Mouse (Mus musculus): ENCODE measurements at regions not wholly inside any gene's neighbourhood (a gene's known extent, or its start where the extent isn't known, plus 50 kb on each side); places are given as distances from the start of the nearest gene placed in this dataset.
A peak's percentile ranks its signal among the peaks of the same experiment; 100 is the strongest.

- 87% methylated on average over 1 of the region's 1 CpGs for WGBS
- no peak overlapping the region for H3K27ac ChIP-seq (ENCODE audit: low read depth, low read length)
- no peaks in the 10 kb centered on the region for H3K36me3 ChIP-seq (ENCODE audit: control insufficient read depth, insufficient read depth, low read length)
- no peaks in the 10 kb centered on the region for H3K27me3 ChIP-seq (ENCODE audit: control insufficient read depth, insufficient read depth, low read length)
- no peak overlapping the region for H3K9ac ChIP-seq (replicated peaks; ENCODE audit: low read depth, low read length)
- no peaks in the 10 kb centered on the region for H3K9me3 ChIP-seq (ENCODE audit: control insufficient read depth, low read length)
- no peaks in the 10 kb centered on the region for H3K4me1 ChIP-seq (ENCODE audit: control insufficient read depth, insufficient read depth, low read length)
- no peak overlapping the region for H3K4me2 ChIP-seq (ENCODE audit: low read depth, low read length)
- ATAC-seq (ENCODE audit: low read depth): no peak
- no peak overlapping the region for H3K4me3 ChIP-seq (ENCODE audit: low read depth, low read length)
Observed at GRCm38 (mm10) chr4:34221915-34222314, 171.9 kb upstream of the Spaca1 start.

DNA sequence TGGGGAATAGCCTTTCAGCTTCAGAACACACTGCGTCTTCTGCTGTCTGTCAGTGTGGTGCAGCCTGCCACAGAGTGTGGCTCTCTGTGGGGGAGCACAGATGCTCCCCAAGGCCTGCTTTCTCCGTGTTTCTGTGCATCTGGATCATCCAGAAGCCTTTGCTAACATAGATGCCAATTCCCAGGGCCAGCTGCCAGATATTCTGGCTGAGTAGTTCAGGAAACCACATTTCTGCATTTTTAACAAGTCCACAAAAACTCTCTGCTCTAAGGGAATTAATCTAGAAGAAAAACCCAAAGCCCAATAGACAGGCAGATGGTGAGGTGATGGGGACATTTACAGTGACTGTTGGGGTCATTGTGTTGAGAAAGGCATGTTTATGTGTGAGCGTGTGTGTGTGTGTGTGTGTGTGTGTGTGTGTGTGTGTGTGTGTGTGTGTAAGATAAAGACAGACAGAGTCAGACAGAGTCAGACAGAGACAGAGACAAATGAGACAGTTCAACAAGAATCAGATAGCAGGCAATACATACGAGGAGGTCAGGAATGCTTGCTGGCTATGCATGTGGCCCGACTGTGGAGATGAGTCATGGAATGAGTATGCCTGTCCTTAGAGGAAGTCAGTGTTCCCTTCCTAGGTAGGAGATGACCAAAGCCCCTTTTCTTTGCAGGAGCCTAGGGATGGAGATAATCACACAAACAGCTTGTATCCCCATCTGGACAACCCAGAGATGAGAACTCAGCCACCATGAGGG lies 176.3 kb upstream of the Spaca1 start:
- no peak overlapping the region for H3K9ac ChIP-seq (replicated peaks; ENCODE audit: low read depth, low read length)
- no peaks in the 10 kb centered on the region for H3K4me1 ChIP-seq (ENCODE audit: control insufficient read depth, insufficient read depth, low read length)
- no peak overlapping the region for H3K27ac ChIP-seq (ENCODE audit: low read depth, low read length)
- no peaks in the 10 kb centered on the region for H3K9me3 ChIP-seq (ENCODE audit: control insufficient read depth, low read length)
- no peak overlapping the region for H3K4me2 ChIP-seq (ENCODE audit: low read depth, low read length)
- H3K36me3 ChIP-seq (ENCODE audit: control insufficient read depth, insufficient read depth, low read length): no peaks in the 10 kb centered on the region
- WGBS: 56% methylated on average over 5 of the region's 5 CpGs
- no peak overlapping the region for H3K4me3 ChIP-seq (ENCODE audit: low read depth, low read length)
- no peaks in the 10 kb centered on the region for H3K27me3 ChIP-seq (ENCODE audit: control insufficient read depth, insufficient read depth, low read length)
- ATAC-seq (ENCODE audit: low read depth): peak; percentile 82; the same call in 1 of the 2 replicates

- 87% methylated on average over 5 of the region's 5 CpGs for WGBS
Observed at GRCm38 (mm10) chr4:34226886-34227285, 176.9 kb upstream of the Spaca1 start.

DNA sequence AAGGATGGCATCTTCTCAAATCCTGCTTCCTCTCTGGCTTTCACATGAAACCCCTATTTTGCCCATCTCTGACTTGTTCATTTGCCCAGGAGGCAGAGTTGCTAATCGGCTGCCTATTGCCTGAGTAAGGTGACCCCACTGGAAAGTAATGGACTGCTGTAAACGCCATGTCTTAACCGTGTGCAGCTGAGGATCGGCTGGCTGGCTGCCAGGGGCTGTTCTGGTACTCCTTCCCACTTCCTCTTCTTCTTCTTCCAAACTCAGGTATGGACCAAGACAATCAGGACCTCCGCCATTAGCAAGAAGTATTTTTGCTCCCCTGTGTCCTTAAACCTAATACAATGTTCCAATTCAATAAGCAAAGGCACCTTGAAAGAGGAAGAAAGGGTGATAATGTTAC lies 177.6 kb upstream of the Spaca1 start:
- no peak for ATAC-seq (ENCODE audit: low read depth)
- no peak overlapping the region for H3K4me2 ChIP-seq (ENCODE audit: low read depth, low read length)
- no peaks in the 10 kb centered on the region for H3K9me3 ChIP-seq (ENCODE audit: control insufficient read depth, low read length)
- no peaks in the 10 kb centered on the region for H3K4me1 ChIP-seq (ENCODE audit: control insufficient read depth, insufficient read depth, low read length)
- H3K9ac ChIP-seq (replicated peaks; ENCODE audit: low read depth, low read length): no peak overlapping the region
- H3K4me3 ChIP-seq (ENCODE audit: low read depth, low read length): no peak overlapping the region
- H3K27ac ChIP-seq (ENCODE audit: low read depth, low read length): no peak overlapping the region
- no peaks in the 10 kb centered on the region for H3K27me3 ChIP-seq (ENCODE audit: control insufficient read depth, insufficient read depth, low read length)
- 62% methylated on average over 5 of the region's 5 CpGs for WGBS
- H3K36me3 ChIP-seq (ENCODE audit: control insufficient read depth, insufficient read depth, low read length): no peaks in the 10 kb centered on the region

More at GRCm38 (mm10) chr4:34226886-34227285, 176.9 kb upstream of the Spaca1 start:
- Histone ChIP-seq H3K4me3 (ENCODE audit: low read depth, low read length) (no peak overlapping the region), H3K9ac (replicated peaks; ENCODE audit: low read depth, low read length) (no peak overlapping the region), H3K9me3 (ENCODE audit: control insufficient read depth, low read length) (no peaks in the 10 kb centered on the region), H3K4me2 (ENCODE audit: low read depth, low read length) (no peak overlapping the region), H3K4me1 (ENCODE audit: control insufficient read depth, insufficient read depth, low read length) (no peaks in the 10 kb centered on the region), H3K27me3 (ENCODE audit: control insufficient read depth, insufficient read depth, low read length) (no peaks in the 10 kb centered on the region), H3K36me3 (ENCODE audit: control insufficient read depth, insufficient read depth, low read length) (no peaks in the 10 kb centered on the region), H3K27ac (ENCODE audit: low read depth, low read length) (no peak overlapping the region)
- no peak for ATAC-seq (ENCODE audit: low read depth)

DNA sequence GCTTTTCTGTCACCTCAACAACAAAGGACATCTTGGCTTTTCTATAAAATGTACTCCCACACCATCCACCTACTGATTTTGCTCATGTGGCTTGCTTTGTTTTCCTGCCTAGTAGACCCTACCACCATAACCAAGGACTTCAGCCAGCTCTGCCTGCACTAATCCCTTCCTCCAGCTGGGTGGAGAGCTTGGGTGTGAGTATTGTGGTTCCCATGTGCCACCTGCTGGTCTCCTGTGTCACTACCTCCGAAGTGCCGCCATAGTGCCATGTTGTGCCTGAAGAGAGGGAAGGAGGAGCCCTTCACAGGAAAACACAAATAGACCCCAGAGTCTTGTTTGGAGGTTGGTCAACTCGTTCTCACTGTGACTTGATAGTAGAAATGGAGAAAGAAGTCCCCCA lies 181.3 kb upstream of the Spaca1 start:
- H3K4me1 ChIP-seq (ENCODE audit: control insufficient read depth, insufficient read depth, low read length): no peaks in the 10 kb centered on the region
- no peak overlapping the region for H3K27ac ChIP-seq (ENCODE audit: low read depth, low read length)
- no peak overlapping the region for H3K4me2 ChIP-seq (ENCODE audit: low read depth, low read length)
- peak; percentile 91 for ATAC-seq (ENCODE audit: low read depth)
- no peaks in the 10 kb centered on the region for H3K27me3 ChIP-seq (ENCODE audit: control insufficient read depth, insufficient read depth, low read length)
- no peak overlapping the region for H3K4me3 ChIP-seq (ENCODE audit: low read depth, low read length)
- WGBS: 15% methylated on average over 3 of the region's 3 CpGs
- H3K36me3 ChIP-seq (ENCODE audit: control insufficient read depth, insufficient read depth, low read length): no peaks in the 10 kb centered on the region
- no peak overlapping the region for H3K9ac ChIP-seq (replicated peaks; ENCODE audit: low read depth, low read length)
- H3K9me3 ChIP-seq (ENCODE audit: control insufficient read depth, low read length): no peaks in the 10 kb centered on the region

DNA sequence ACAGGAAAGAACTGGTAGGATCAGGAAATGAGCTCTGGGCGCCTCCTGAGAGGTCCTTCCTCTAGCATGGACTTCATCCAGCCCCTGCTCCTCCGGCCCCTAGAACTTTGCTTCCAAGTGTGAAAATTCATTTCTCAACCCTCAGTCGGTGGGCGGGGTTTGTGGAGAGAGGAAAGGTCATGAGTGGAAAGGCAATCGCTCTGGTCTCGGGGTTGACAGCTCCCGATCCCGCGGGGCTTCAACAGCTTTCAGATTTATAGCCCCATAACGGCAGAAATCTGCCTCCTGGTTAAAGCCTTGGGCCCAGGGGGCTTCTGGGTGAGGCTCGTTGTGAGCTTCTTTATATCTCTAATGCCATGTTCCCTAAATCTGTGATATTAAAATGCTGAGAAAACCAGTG lies 184.2 kb upstream of the Spaca1 start:
- no peaks in the 10 kb centered on the region for H3K4me1 ChIP-seq (ENCODE audit: control insufficient read depth, insufficient read depth, low read length)
- H3K9me3 ChIP-seq (ENCODE audit: control insufficient read depth, low read length): no peaks in the 10 kb centered on the region
- no peak overlapping the region for H3K4me2 ChIP-seq (ENCODE audit: low read depth, low read length)
- no peak overlapping the region for H3K27ac ChIP-seq (ENCODE audit: low read depth, low read length)
- H3K9ac ChIP-seq (replicated peaks; ENCODE audit: low read depth, low read length): no peak overlapping the region
- H3K4me3 ChIP-seq (ENCODE audit: low read depth, low read length): no peak overlapping the region
- WGBS: 32% methylated on average over 11 of the region's 11 CpGs
- H3K27me3 ChIP-seq (ENCODE audit: control insufficient read depth, insufficient read depth, low read length): no peaks in the 10 kb centered on the region
- H3K36me3 ChIP-seq (ENCODE audit: control insufficient read depth, insufficient read depth, low read length): no peaks in the 10 kb centered on the region
- ATAC-seq (ENCODE audit: low read depth): no peak

DNA sequence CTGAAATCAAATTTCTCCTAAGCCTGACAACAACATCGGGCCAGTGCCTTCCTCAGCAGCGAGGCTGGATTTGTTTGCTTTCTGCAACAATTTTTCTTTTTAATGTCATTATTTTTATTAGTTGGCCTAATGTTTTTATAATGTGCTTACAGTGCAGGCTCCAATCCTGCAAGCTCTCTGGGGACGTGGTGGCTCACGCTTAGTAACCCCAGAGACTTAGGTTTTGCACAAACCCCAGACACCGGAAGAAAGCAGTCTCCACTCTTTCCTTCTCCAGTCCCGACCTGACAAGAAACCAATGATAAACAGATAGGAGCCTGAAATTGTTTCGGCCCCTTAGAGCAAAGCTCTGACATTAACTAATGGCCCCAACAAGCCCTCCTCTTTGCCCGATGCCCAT lies 184.7 kb upstream of the Spaca1 start:
- Histone ChIP-seq H3K27ac (ENCODE audit: low read depth, low read length) (no peak overlapping the region), H3K36me3 (ENCODE audit: control insufficient read depth, insufficient read depth, low read length) (no peaks in the 10 kb centered on the region), H3K9ac (replicated peaks; ENCODE audit: low read depth, low read length) (no peak overlapping the region), H3K9me3 (ENCODE audit: control insufficient read depth, low read length) (no peaks in the 10 kb centered on the region), H3K27me3 (ENCODE audit: control insufficient read depth, insufficient read depth, low read length) (no peaks in the 10 kb centered on the region), H3K4me1 (ENCODE audit: control insufficient read depth, insufficient read depth, low read length) (no peaks in the 10 kb centered on the region), H3K4me2 (ENCODE audit: low read depth, low read length) (no peak overlapping the region), H3K4me3 (ENCODE audit: low read depth, low read length) (no peak overlapping the region)
- 55% methylated on average over 8 of the region's 8 CpGs for WGBS
- ATAC-seq (ENCODE audit: low read depth): no peak

DNA sequence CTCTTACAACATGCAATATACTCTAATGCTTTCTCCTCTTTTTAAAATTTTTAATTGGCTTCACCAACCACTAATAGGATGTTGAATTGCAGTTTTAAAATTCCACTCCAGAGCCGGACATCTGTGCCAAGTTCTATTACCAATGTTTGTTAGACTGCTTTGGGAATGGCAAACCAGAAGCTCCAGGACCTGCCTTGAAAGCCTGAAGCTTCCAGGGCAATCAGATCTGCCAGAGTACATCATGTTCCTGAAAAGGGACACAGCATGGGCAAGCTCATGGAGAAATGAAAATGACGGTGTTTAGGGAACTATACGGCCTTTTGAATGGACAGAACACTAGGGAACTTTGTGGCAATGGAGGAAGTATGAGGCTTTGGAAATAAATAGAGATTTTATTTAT lies 187.8 kb upstream of the Spaca1 start:
- no peaks in the 10 kb centered on the region; the same call in 1 of the 2 replicates for H3K4me1 ChIP-seq (ENCODE audit: control insufficient read depth, insufficient read depth, low read length)
- H3K36me3 ChIP-seq (ENCODE audit: control insufficient read depth, insufficient read depth, low read length): no peaks in the 10 kb centered on the region
- H3K27ac ChIP-seq (ENCODE audit: low read depth, low read length): no peak overlapping the region
- 82% methylated on average over 3 of the region's 3 CpGs for WGBS
- H3K4me2 ChIP-seq (ENCODE audit: low read depth, low read length): no peak overlapping the region
- H3K9ac ChIP-seq (replicated peaks; ENCODE audit: low read depth, low read length): no peak overlapping the region
- H3K4me3 ChIP-seq (ENCODE audit: low read depth, low read length): no peak overlapping the region
- H3K27me3 ChIP-seq (ENCODE audit: control insufficient read depth, insufficient read depth, low read length): no peaks in the 10 kb centered on the region
- no peaks in the 10 kb centered on the region for H3K9me3 ChIP-seq (ENCODE audit: control insufficient read depth, low read length)
- ATAC-seq (ENCODE audit: low read depth): no peak

DNA sequence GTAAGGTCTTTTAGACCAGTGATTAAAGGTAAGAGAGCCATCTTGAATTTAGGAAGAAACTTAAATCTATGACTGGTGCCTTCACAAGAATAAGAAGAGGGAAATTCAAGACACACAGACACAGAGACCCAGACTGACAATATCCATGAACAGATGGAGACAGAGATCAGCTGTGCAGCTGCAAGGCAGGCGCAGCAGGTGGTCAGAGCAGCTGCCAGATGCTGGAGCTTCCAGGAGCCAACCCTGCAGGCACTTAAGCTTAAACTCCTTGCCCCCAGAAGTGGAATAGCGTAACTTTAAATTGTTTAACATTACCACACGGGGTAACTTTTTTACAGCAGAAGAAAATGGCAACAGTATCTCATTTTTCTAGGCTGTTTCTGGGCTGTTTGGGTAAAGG lies 189.6 kb upstream of the Spaca1 start:
- Histone ChIP-seq H3K4me3 (ENCODE audit: low read depth, low read length) (no peak overlapping the region), H3K9me3 (ENCODE audit: control insufficient read depth, low read length) (no peaks in the 10 kb centered on the region), H3K4me1 (ENCODE audit: control insufficient read depth, insufficient read depth, low read length) (no peaks in the 10 kb centered on the region; the same call in 1 of the 2 replicates), H3K27ac (ENCODE audit: low read depth, low read length) (no peak overlapping the region), H3K4me2 (ENCODE audit: low read depth, low read length) (no peak overlapping the region), H3K27me3 (ENCODE audit: control insufficient read depth, insufficient read depth, low read length) (no peaks in the 10 kb centered on the region), H3K9ac (replicated peaks; ENCODE audit: low read depth, low read length) (no peak overlapping the region), H3K36me3 (ENCODE audit: control insufficient read depth, insufficient read depth, low read length) (no peaks in the 10 kb centered on the region)
- WGBS: 59% methylated on average over 3 of the region's 3 CpGs
- no peak for ATAC-seq (ENCODE audit: low read depth)
